Mouse (Mus musculus): ENCODE measurements around the gene Nsmce4a. TPM values are rescaled to one million over a fixed set of nuclear protein-coding genes. Genes with fewer than 3 reads are reported as not detected.
"Not testable (repeated sequence)": the region's sequence is repeated elsewhere in the genome, so short reads cannot be mapped to it uniquely, and the experiment has no call there.

Gene Nsmce4a
- total and polyA plus RNA-seq, 3 experiments: 67.6 to 208 (median 97.9) TPM

GRCm38 (mm10) chr7:130533316-130534260 lies 39.3 kb downstream of the Nsmce4a start:
- dilution Hi-C loops (cut with MboI; ENCODE audit: extremely low pct_ligation_motif_present, extremely low pct_unique_long_range_greater_than_20kb, low sequenced_read_pairs) (no loop called here), in situ Hi-C loops (cut with MboI; ENCODE audit: low pct_ligation_motif_present, low pct_unique_long_range_greater_than_20kb, low sequenced_read_pairs) (no loop called here)
- H3K27me3 ChIP-seq (replicated peaks): no peaks in the 10 kb centered on the region
- DNase-seq (ENCODE audit: extremely low read depth): peak; percentile 76
- no peak overlapping the region for H3K4me3 ChIP-seq (replicated peaks in 1 of 3; ENCODE audit: low read depth in 2 of 3, low read length in 2 of 3, poor library complexity in 1 of 3)
- no peak overlapping the region for H3K4me2 ChIP-seq (ENCODE audit: insufficient read depth, low read depth, poor library complexity, severe bottlenecking)
- TF ChIP-seq CTCF (conservative IDR thresholded peaks at IDR 0.05 in 1 of 2, IDR thresholded peaks at IDR 0.05 in 1 of 2; ENCODE audit: low read depth in 2 of 2, low read length in 2 of 2): peak; percentile 65 to 80
- TF ChIP-seq JUN (IDR thresholded peaks at IDR 0.05; ENCODE audit: insufficient read depth, low read depth, low read length): no peak
- peak; percentile 43 for TF ChIP-seq RAD21 (IDR thresholded peaks at IDR 0.05; ENCODE audit: low read depth, low read length)
- no peak for TF ChIP-seq E2F4 (IDR thresholded peaks at IDR 0.05; ENCODE audit: insufficient replicate concordance, low read depth, low read length)
- no peak for TF ChIP-seq MAX (IDR thresholded peaks at IDR 0.05; ENCODE audit: low read length)
- H3K79me2 ChIP-seq (replicated peaks; ENCODE audit: control insufficient read depth, extremely low read depth, insufficient read depth, poor library complexity, severe bottlenecking): no peaks in the 10 kb centered on the region
- H3K9me3 ChIP-seq (replicated peaks; ENCODE audit: low read length): peaks cover 5% of the 10 kb centered on the region
- H3K4me1 ChIP-seq (ENCODE audit: control insufficient read depth in 1 of 2, insufficient read depth in 2 of 2): peaks cover 0 to 3% of the 10 kb centered on the region in 2 experiments; a peak in 1 of 4 replicates
- H3K27ac ChIP-seq (ENCODE audit: insufficient read depth, low read depth): no peak overlapping the region
- H3K9ac ChIP-seq (ENCODE audit: insufficient read depth, low read depth): no peak overlapping the region
- peaks cover 42 to 84% of the 10 kb centered on the region in 2 experiments for H3K36me3 ChIP-seq (replicated peaks in 1 of 2; ENCODE audit: control insufficient read depth in 1 of 2, insufficient read depth in 1 of 2, low read length in 1 of 2)

- H3K79me2 ChIP-seq (replicated peaks; ENCODE audit: control insufficient read depth, extremely low read depth, insufficient read depth, poor library complexity, severe bottlenecking); H3K27ac ChIP-seq (ENCODE audit: insufficient read depth, low read depth); H3K9ac ChIP-seq (ENCODE audit: insufficient read depth, low read depth); H3K9me3 ChIP-seq (replicated peaks; ENCODE audit: low read length); H3K4me2 ChIP-seq (ENCODE audit: insufficient read depth, low read depth, poor library complexity, severe bottlenecking); H3K27me3 ChIP-seq (replicated peaks); dilution Hi-C loops (cut with MboI; ENCODE audit: extremely low pct_ligation_motif_present, extremely low pct_unique_long_range_greater_than_20kb, low sequenced_read_pairs); DNase-seq (ENCODE audit: extremely low read depth); H3K4me3 ChIP-seq (replicated peaks in 1 of 3; ENCODE audit: low read depth in 2 of 3, low read length in 2 of 3, poor library complexity in 1 of 3); H3K4me1 ChIP-seq (ENCODE audit: control insufficient read depth in 1 of 2, insufficient read depth in 2 of 2); in situ Hi-C loops (cut with MboI; ENCODE audit: low pct_ligation_motif_present, low pct_unique_long_range_greater_than_20kb, low sequenced_read_pairs): not testable (repeated sequence)
- H3K36me3 ChIP-seq (replicated peaks in 1 of 2; ENCODE audit: control insufficient read depth in 1 of 2, insufficient read depth in 1 of 2, low read length in 1 of 2): peaks cover 28 to 70% of the 10 kb centered on the region in 2 experiments
Observed at GRCm38 (mm10) chr7:130531138-130531537, 41.8 kb downstream of the Nsmce4a start.

GRCm38 (mm10) chr7:130527306-130527705 lies 45.6 kb downstream of the Nsmce4a start:
- Histone ChIP-seq H3K9me3 (replicated peaks; ENCODE audit: low read length) (peaks cover 5% of the 10 kb centered on the region), H3K27ac (ENCODE audit: insufficient read depth, low read depth) (no peak overlapping the region), H3K4me2 (ENCODE audit: insufficient read depth, low read depth, poor library complexity, severe bottlenecking) (no peak overlapping the region), H3K9ac (ENCODE audit: insufficient read depth, low read depth) (no peak overlapping the region), H3K4me3 (replicated peaks in 1 of 3; ENCODE audit: low read depth in 2 of 3, low read length in 2 of 3, poor library complexity in 1 of 3) (no peak overlapping the region), H3K4me1 (ENCODE audit: control insufficient read depth in 1 of 2, insufficient read depth in 2 of 2) (no peaks in the 10 kb centered on the region), H3K36me3 (replicated peaks in 1 of 2; ENCODE audit: control insufficient read depth in 1 of 2, insufficient read depth in 1 of 2, low read length in 1 of 2) (peaks cover 8 to 38% of the 10 kb centered on the region in 2 experiments), H3K79me2 (replicated peaks; ENCODE audit: control insufficient read depth, extremely low read depth, insufficient read depth, poor library complexity, severe bottlenecking) (no peaks in the 10 kb centered on the region), H3K27me3 (replicated peaks) (no peaks in the 10 kb centered on the region)
- TF ChIP-seq IRF4 (IDR thresholded peaks at IDR 0.05; ENCODE audit: low read depth, low read length) (no peak), KAT2A (IDR thresholded peaks at IDR 0.05; ENCODE audit: insufficient replicate concordance, low read length) (no peak), UBTF (IDR thresholded peaks at IDR 0.05; ENCODE audit: low read depth, low read length) (no peak), ELF1 (IDR thresholded peaks at IDR 0.05; ENCODE audit: low read depth, low read length) (no peak), SMC3 (IDR thresholded peaks at IDR 0.05; ENCODE audit: low read depth, low read length) (no peak), NELFE (IDR thresholded peaks at IDR 0.05; ENCODE audit: low read depth, low read length) (no peak), ZMIZ1 (IDR thresholded peaks at IDR 0.05; ENCODE audit: low read depth, low read length) (no peak), PAX5 (IDR thresholded peaks at IDR 0.05; ENCODE audit: low read length) (no peak), TCF12 (IDR thresholded peaks at IDR 0.05; ENCODE audit: low read depth, low read length) (no peak), MYC (IDR thresholded peaks at IDR 0.05; ENCODE audit: low read depth, low read length) (no peak), SIN3A (IDR thresholded peaks at IDR 0.05; ENCODE audit: low read length) (no peak), MAZ (IDR thresholded peaks at IDR 0.05; ENCODE audit: low read depth, low read length) (no peak), MXI1 (IDR thresholded peaks at IDR 0.05; ENCODE audit: low read depth, low read length) (no peak), POLR2A (IDR thresholded peaks at IDR 0.05; ENCODE audit: low read depth, low read length) (no peak), CHD2 (IDR thresholded peaks at IDR 0.05; ENCODE audit: low read length) (no peak), USF2 (conservative IDR thresholded peaks at IDR 0.05; ENCODE audit: low read depth, low read length) (no peak)
- no peak for DNase-seq (ENCODE audit: extremely low read depth)
- in situ Hi-C loops (cut with MboI; ENCODE audit: low pct_ligation_motif_present, low pct_unique_long_range_greater_than_20kb, low sequenced_read_pairs) (no loop called here), dilution Hi-C loops (cut with MboI; ENCODE audit: extremely low pct_ligation_motif_present, extremely low pct_unique_long_range_greater_than_20kb, low sequenced_read_pairs) (no loop called here)
